Mouse (Mus musculus) heart, adult 2 months (tissue): ENCODE results near the gene 9930022D16Rik. TPM values are rescaled to one million over a fixed set of nuclear protein-coding genes. Genes with fewer than 3 reads are reported as not detected.

Source experiments
- DNase-seq, 2 experiments: peaks; one replicate each; pipeline ENCODE4 v3.0.0; 2021
- H3K27ac ChIP-seq: fragments of 200-600 bp; 2 replicates; pipeline ENCODE4 v1.8.1; 2022
- H3K27me3 ChIP-seq: fragments of 200-500 bp; 2 replicates; pipeline ENCODE4 v1.6.1; 2012; ENCODE audit warnings: mild to moderate bottlenecking, low read length, inconsistent platforms, mixed read lengths; ENCODE audit not compliant: control insufficient read depth, insufficient read depth
- H3K36me3 ChIP-seq: fragments of 200-500 bp; 2 replicates; pipeline ENCODE4 v1.6.1; 2012; ENCODE audit warnings: low read length, inconsistent platforms; ENCODE audit not compliant: control insufficient read depth, insufficient read depth
- H3K4me1 ChIP-seq: fragments of 200-500 bp; 2 replicates; pipeline ENCODE4 v1.6.1; 2011; ENCODE audit warnings: low read length; ENCODE audit not compliant: control insufficient read depth, insufficient read depth
- H3K4me3 ChIP-seq: fragments of 200-600 bp; 2 replicates; pipeline ENCODE4 v1.8.1; 2022
- H3K79me2 ChIP-seq: fragments of 200-500 bp; replicated peaks from 2 replicates; pipeline ENCODE4 v1.6.1; 2012; ENCODE audit warnings: mild to moderate bottlenecking, inconsistent platforms, low read length, moderate library complexity, mixed read lengths; ENCODE audit not compliant: control insufficient read depth, insufficient read depth
- H3K9ac ChIP-seq: fragments of 200-500 bp; 2 replicates; pipeline ENCODE4 v1.6.1; 2012; ENCODE audit warnings: low read depth, mild to moderate bottlenecking, control low read depth, inconsistent platforms, low read length, mixed read lengths
- CTCF ChIP-seq: fragments of 200-600 bp; IDR thresholded peaks from 2 replicates; pipeline ENCODE4 v1.8.1; 2022; ENCODE audit warnings: antibody characterized with exemption, mild to moderate bottlenecking, moderate library complexity
- EP300 ChIP-seq: fragments of 200-500 bp; IDR thresholded peaks from 2 replicates; pipeline ENCODE4 v1.6.1; 2011; ENCODE audit warnings: low read depth, low read length, control low read depth; ENCODE audit not compliant: insufficient read depth
- POLR2A ChIP-seq: fragments of 200-500 bp; IDR thresholded peaks from 2 replicates; pipeline ENCODE4 v1.6.1; 2011; ENCODE audit warnings: mild to moderate bottlenecking, low read depth, low read length, control low read depth; ENCODE audit not compliant: insufficient read depth
- WGBS: fragments of 180-500 bp; shearing (Covaris S2); methylation state at CpG from one replicate; pipeline ENCODE4 v1.1.7; 2018; 5-methylcytosine and 5-hydroxymethylcytosine counted together
- intact Hi-C: fragments of 180-260 bp; cut with DNase I; formaldehyde crosslinking; loops from one replicate; pipeline ENCODE4 v1.15.1; 2025
- long read RNA-seq: library from polyadenylated mRNA; stranded (forward); transcript quantifications from one replicate; pipeline ENCODE4 v2.0.0, GENCODE M21; 2021
- polyA plus RNA-seq: library from polyadenylated mRNA; depleted of rRNA; stranded (reverse); fragments of >200 nt; gene quantifications from 2 replicates; pipeline ENCODE4 v1.2.3, GENCODE M21; 2012; rRNA removed
- total RNA-seq, 2 experiments: library from RNA; stranded (reverse); gene quantifications; 2 replicates each; pipeline ENCODE4 v1.2.3; 2021

Gene 9930022D16Rik
- total RNA-seq (not detected), polyA plus RNA-seq (not detected in 2 replicates)
- long read RNA-seq: 0 reads

- TF ChIP-seq EP300: no peak
- TF ChIP-seq CTCF: no peak
- TF ChIP-seq POLR2A: no peak
- Histone ChIP-seq H3K36me3 (no peaks in the 10 kb centered on the region), H3K4me3 (no peak within 1 kb of the TSS), H3K79me2 (no peaks in the 10 kb centered on the region), H3K4me1 (no peaks in the 10 kb centered on the region), H3K9ac (no peak within 1 kb of the TSS), H3K27ac (no peak within 1 kb of the TSS), H3K27me3 (no peaks in the 10 kb centered on the region)
- DNase-seq: no peak
- intact Hi-C loops: no loop called here
- 52% methylated on average over 6 of the region's 6 CpGs for WGBS
Measured at GRCm38 (mm10) chr11:109413617-109414016, at the start of gene 9930022D16Rik. TSS of gene 9930022D16Rik (plus strand) at chr11:109413917.

- H3K4me3 ChIP-seq: peak overlapping the region; percentile 14
- TF ChIP-seq CTCF: no peak
- TF ChIP-seq POLR2A: no peak
- TF ChIP-seq EP300: no peak
- WGBS: 34% methylated on average over 2 of the region's 2 CpGs
- H3K36me3 ChIP-seq: peaks cover 45% of the 10 kb centered on the region
- peaks cover 9% of the 10 kb centered on the region for H3K79me2 ChIP-seq
- DNase-seq: no peak
- H3K4me1 ChIP-seq: peaks cover 29% of the 10 kb centered on the region
- peak overlapping the region; percentile 96 for H3K27ac ChIP-seq
- peak overlapping the region; percentile 46 for H3K9ac ChIP-seq
- H3K27me3 ChIP-seq: no peaks in the 10 kb centered on the region
- intact Hi-C loops: loop anchor here (10.0 kb wide), 1 partner anchor 970 kb away; the partner anchor contains the start of gene Abca5
Measured at GRCm38 (mm10) chr11:109364337-109364736, 49.4 kb upstream of the 9930022D16Rik start.

DNA sequence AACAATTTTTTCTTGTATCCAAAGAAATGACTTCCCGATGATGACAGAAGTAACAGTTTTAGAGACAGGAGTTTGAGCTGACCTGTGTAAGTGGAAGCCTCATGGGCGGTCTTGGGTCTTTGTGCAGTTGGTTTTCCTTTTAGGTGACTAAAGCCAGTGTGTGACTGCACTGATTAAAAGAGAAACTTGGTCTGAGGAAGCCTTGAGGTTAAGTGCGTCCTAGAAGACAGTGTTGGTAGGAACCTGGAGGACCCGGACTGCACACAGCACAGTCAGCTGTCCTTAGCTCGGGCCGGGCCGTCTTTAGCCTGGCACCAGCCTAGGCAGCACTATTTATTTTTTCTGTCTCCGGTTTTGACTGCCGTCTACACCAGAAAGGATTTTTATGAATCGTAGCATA is 48.8 kb upstream of the 9930022D16Rik start:
- H3K9ac ChIP-seq: peak overlapping the region; percentile 10; the same call in 1 of the 2 replicates
- H3K4me3 ChIP-seq: peak overlapping the region; percentile 14
- intact Hi-C loops: loop anchor here (10.0 kb wide), 1 partner anchor 970 kb away; the partner anchor contains the start of gene Abca5
- 27% methylated on average over 10 of the region's 10 CpGs for WGBS
- H3K27ac ChIP-seq: peak overlapping the region; percentile 24; the same call in 1 of the 2 replicates
- TF ChIP-seq EP300 (no peak), POLR2A (no peak), CTCF (no peak)
- peaks cover 9% of the 10 kb centered on the region for H3K79me2 ChIP-seq
- no peak for DNase-seq
- H3K27me3 ChIP-seq: no peaks in the 10 kb centered on the region
- peaks cover 50% of the 10 kb centered on the region for H3K36me3 ChIP-seq
- peaks cover 29% of the 10 kb centered on the region for H3K4me1 ChIP-seq

GRCm38 (mm10) chr11:109365818-109366217 is 47.9 kb upstream of the 9930022D16Rik start:
- 86% methylated on average over 5 of the region's 5 CpGs for WGBS
- Histone ChIP-seq H3K9ac (no peak overlapping the region), H3K4me1 (peaks cover 31% of the 10 kb centered on the region), H3K27me3 (no peaks in the 10 kb centered on the region), H3K36me3 (peaks cover 52% of the 10 kb centered on the region), H3K79me2 (peaks cover 9% of the 10 kb centered on the region), H3K27ac (no peak overlapping the region), H3K4me3 (no peak overlapping the region)
- DNase-seq: no peak
- TF ChIP-seq EP300 (no peak), CTCF (no peak), POLR2A (no peak)
- intact Hi-C loops: loop anchor here (10.0 kb wide), 1 partner anchor 969 kb away; the partner anchor contains the start of gene Abca5

- peak overlapping the region; percentile 13; the same call in 1 of the 2 replicates for H3K27ac ChIP-seq
- DNase-seq: no peak
- 55% methylated on average over 15 of the region's 15 CpGs for WGBS
- peaks cover 13% of the 10 kb centered on the region for H3K79me2 ChIP-seq
- peaks cover 26% of the 10 kb centered on the region for H3K4me1 ChIP-seq
- 0 out of 2 replicates have a peak overlapping the region, but pooled peaks have one; percentile 2 for H3K9ac ChIP-seq
- TF ChIP-seq POLR2A (no peak), EP300 (no peak), CTCF (no peak)
- peaks cover 50% of the 10 kb centered on the region for H3K36me3 ChIP-seq
- intact Hi-C loops: loop anchor here (10.0 kb wide), 1 partner anchor 968 kb away; the partner anchor contains the start of gene Abca5
- no peaks in the 10 kb centered on the region for H3K27me3 ChIP-seq
- H3K4me3 ChIP-seq: no peak overlapping the region
Measured at GRCm38 (mm10) chr11:109366802-109367579, 46.7 kb upstream of the 9930022D16Rik start.
